Mouse (Mus musculus): ENCODE measurements at regions not wholly inside any gene's neighbourhood (a gene's known extent, or its start where the extent isn't known, plus 50 kb on each side); places are given as distances from the start of the nearest gene placed in this dataset.
A peak's percentile ranks its signal among the peaks of the same experiment; 100 is the strongest.

- no peak overlapping the region for H3K4me2 ChIP-seq
- H3K4me1 ChIP-seq: peaks cover 20% of the 10 kb centered on the region
- H3K27me3 ChIP-seq: no peaks in the 10 kb centered on the region
- 60% methylated on average over 4 of the region's 4 CpGs for WGBS
- no peaks in the 10 kb centered on the region for H3K36me3 ChIP-seq
- no peaks in the 10 kb centered on the region for H3K9me3 ChIP-seq
- ATAC-seq (ENCODE audit: borderline replicate concordance, extremely low read depth, low FRiP score, low TSS enrichment): no peak
- H3K4me3 ChIP-seq: no peak overlapping the region
- H3K9ac ChIP-seq: no peak overlapping the region
- H3K27ac ChIP-seq: peak overlapping the region; percentile 20; the same call in 1 of the 2 replicates
These were observed 154.7 kb upstream of the Id2 start for GRCm38 (mm10) chr12:25251411-25252171.

- Histone ChIP-seq H3K4me1 (peaks cover 22% of the 10 kb centered on the region), H3K9ac (no peak overlapping the region), H3K4me3 (no peak overlapping the region), H3K36me3 (no peaks in the 10 kb centered on the region), H3K27ac (peak overlapping the region; percentile 20; the same call in 1 of the 2 replicates), H3K9me3 (no peaks in the 10 kb centered on the region), H3K27me3 (no peaks in the 10 kb centered on the region), H3K4me2 (no peak overlapping the region)
- 56% methylated on average over 3 of the region's 3 CpGs for WGBS
- ATAC-seq (ENCODE audit: borderline replicate concordance, extremely low read depth, low FRiP score, low TSS enrichment): no peak
These were observed 153.9 kb upstream of the Id2 start for GRCm38 (mm10) chr12:25250881-25251280.

GRCm38 (mm10) chr12:25248681-25249366 lies 151.9 kb upstream of the Id2 start:
- H3K4me2 ChIP-seq: peak overlapping the region; percentile 20
- WGBS: 41% methylated on average over 13 of the region's 13 CpGs
- H3K27ac ChIP-seq: peak overlapping the region; percentile 54
- no peaks in the 10 kb centered on the region for H3K36me3 ChIP-seq
- H3K27me3 ChIP-seq: no peaks in the 10 kb centered on the region
- ATAC-seq (ENCODE audit: borderline replicate concordance, extremely low read depth, low FRiP score, low TSS enrichment): peak; percentile 33; the same call in 1 of the 2 replicates
- H3K4me3 ChIP-seq: no peak overlapping the region
- peaks cover 30% of the 10 kb centered on the region for H3K4me1 ChIP-seq
- no peak overlapping the region for H3K9ac ChIP-seq
- H3K9me3 ChIP-seq: no peaks in the 10 kb centered on the region

DNA sequence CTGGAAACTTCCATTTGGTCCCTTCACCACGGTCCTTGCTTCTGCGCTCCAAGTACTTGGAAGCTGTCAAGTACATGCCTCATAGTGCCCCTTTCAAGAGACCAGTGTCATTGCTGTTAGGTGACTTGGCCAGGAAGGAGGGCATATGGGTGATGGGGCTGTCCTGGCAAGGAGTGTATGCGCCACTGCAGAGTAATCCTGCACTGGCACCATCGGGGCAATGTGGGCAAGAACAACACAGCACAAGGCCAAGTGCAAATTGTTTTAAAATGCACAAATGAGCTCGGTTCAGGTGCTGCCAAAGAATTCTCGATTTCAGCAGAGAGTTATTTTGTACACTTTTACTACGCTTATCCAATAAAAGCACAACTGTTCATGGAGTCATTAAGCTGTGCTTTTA lies 149.6 kb upstream of the Id2 start:
- Histone ChIP-seq H3K4me3 (no peak overlapping the region), H3K9ac (no peak overlapping the region), H3K27me3 (no peaks in the 10 kb centered on the region), H3K4me2 (no peak overlapping the region), H3K4me1 (peaks cover 28% of the 10 kb centered on the region), H3K9me3 (no peaks in the 10 kb centered on the region), H3K36me3 (no peaks in the 10 kb centered on the region), H3K27ac (no peak overlapping the region)
- ATAC-seq (ENCODE audit: borderline replicate concordance, extremely low read depth, low FRiP score, low TSS enrichment): no peak
- WGBS: 84% methylated on average over 7 of the region's 7 CpGs

DNA sequence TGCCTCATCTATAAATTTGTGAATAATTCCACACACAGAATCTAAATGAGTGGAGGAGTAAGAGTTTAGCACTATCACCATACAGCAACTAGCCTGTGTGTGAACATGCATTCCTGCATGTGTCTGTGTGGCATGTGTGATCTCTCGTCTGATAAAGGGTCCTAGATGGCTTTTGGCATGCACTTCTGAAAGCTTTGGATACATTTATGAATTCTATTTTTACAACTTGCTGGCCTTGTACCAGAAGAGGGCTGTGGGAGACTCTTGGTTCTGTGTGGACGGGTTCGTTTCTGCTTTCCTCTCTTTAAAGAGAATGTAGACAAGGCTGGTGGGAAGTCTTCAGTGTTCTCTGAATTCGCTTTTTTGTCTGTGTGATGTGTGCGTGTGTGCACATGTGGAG lies 148.7 kb upstream of the Id2 start:
- no peak for ATAC-seq (ENCODE audit: borderline replicate concordance, extremely low read depth, low FRiP score, low TSS enrichment)
- no peak overlapping the region for H3K4me2 ChIP-seq
- no peaks in the 10 kb centered on the region for H3K36me3 ChIP-seq
- 0 out of 2 replicates have a peak overlapping the region, but pooled peaks have one; percentile 25 for H3K27ac ChIP-seq
- peaks cover 26% of the 10 kb centered on the region for H3K4me1 ChIP-seq
- H3K9ac ChIP-seq: no peak overlapping the region
- no peak overlapping the region for H3K4me3 ChIP-seq
- H3K27me3 ChIP-seq: no peaks in the 10 kb centered on the region
- no peaks in the 10 kb centered on the region for H3K9me3 ChIP-seq
- 52% methylated on average over 5 of the region's 5 CpGs for WGBS

GRCm38 (mm10) chr12:25245251-25245650 lies 148.3 kb upstream of the Id2 start:
- H3K9me3 ChIP-seq: no peaks in the 10 kb centered on the region
- H3K4me3 ChIP-seq: no peak overlapping the region
- no peaks in the 10 kb centered on the region for H3K27me3 ChIP-seq
- H3K4me2 ChIP-seq: no peak overlapping the region
- no peak for ATAC-seq (ENCODE audit: borderline replicate concordance, extremely low read depth, low FRiP score, low TSS enrichment)
- H3K36me3 ChIP-seq: no peaks in the 10 kb centered on the region
- H3K27ac ChIP-seq: 0 out of 2 replicates have a peak overlapping the region, but pooled peaks have one; percentile 25
- no peak overlapping the region for H3K9ac ChIP-seq
- WGBS: 55% methylated on average over 5 of the region's 5 CpGs
- H3K4me1 ChIP-seq: peaks cover 26% of the 10 kb centered on the region

GRCm38 (mm10) chr12:25244666-25245065 lies 147.7 kb upstream of the Id2 start:
- 85% methylated on average over 1 of the region's 1 CpGs for WGBS
- Histone ChIP-seq H3K4me3 (no peak overlapping the region), H3K36me3 (no peaks in the 10 kb centered on the region), H3K4me2 (no peak overlapping the region), H3K9ac (no peak overlapping the region), H3K9me3 (no peaks in the 10 kb centered on the region), H3K4me1 (peaks cover 29% of the 10 kb centered on the region), H3K27ac (no peak overlapping the region), H3K27me3 (no peaks in the 10 kb centered on the region)
- ATAC-seq (ENCODE audit: borderline replicate concordance, extremely low read depth, low FRiP score, low TSS enrichment): no peak

- 62% methylated on average over 1 of the region's 1 CpGs for WGBS
- no peak overlapping the region for H3K9ac ChIP-seq
- no peak overlapping the region for H3K4me2 ChIP-seq
- H3K27ac ChIP-seq: no peak overlapping the region
- no peaks in the 10 kb centered on the region for H3K27me3 ChIP-seq
- no peak for ATAC-seq (ENCODE audit: borderline replicate concordance, extremely low read depth, low FRiP score, low TSS enrichment)
- H3K4me3 ChIP-seq: no peak overlapping the region
- H3K9me3 ChIP-seq: no peaks in the 10 kb centered on the region
- peaks cover 21% of the 10 kb centered on the region for H3K4me1 ChIP-seq
- no peaks in the 10 kb centered on the region for H3K36me3 ChIP-seq
These were observed 147.0 kb upstream of the Id2 start for GRCm38 (mm10) chr12:25243901-25244300.

GRCm38 (mm10) chr12:25242369-25242768 lies 145.4 kb upstream of the Id2 start:
- Histone ChIP-seq H3K27me3 (no peaks in the 10 kb centered on the region), H3K36me3 (no peaks in the 10 kb centered on the region), H3K9ac (no peak overlapping the region), H3K4me2 (no peak overlapping the region), H3K27ac (no peak overlapping the region), H3K4me1 (peaks cover 13% of the 10 kb centered on the region), H3K4me3 (no peak overlapping the region), H3K9me3 (no peaks in the 10 kb centered on the region)
- WGBS: 57% methylated on average over 3 of the region's 3 CpGs
- no peak for ATAC-seq (ENCODE audit: borderline replicate concordance, extremely low read depth, low FRiP score, low TSS enrichment)

DNA sequence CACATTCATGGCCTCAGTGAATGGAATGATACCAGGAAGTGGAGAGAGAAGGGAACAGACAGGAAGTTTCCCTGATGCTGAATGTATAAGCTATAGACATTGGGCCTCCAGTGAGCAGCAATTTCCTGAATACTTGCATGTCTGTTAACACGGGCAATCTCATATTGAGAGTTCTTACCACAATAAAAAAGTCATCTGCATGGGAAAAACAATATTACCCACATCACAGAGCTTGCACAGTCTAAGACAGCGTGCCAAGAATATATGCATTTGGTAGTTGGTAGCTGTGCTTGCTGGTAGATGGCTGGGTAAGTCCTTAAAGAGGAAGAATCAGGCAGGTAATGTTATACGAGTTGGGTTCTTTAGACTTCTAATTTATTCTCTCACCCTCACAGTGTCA lies 144.7 kb upstream of the Id2 start:
- no peak overlapping the region for H3K4me3 ChIP-seq
- no peak overlapping the region for H3K4me2 ChIP-seq
- no peaks in the 10 kb centered on the region for H3K27me3 ChIP-seq
- no peak overlapping the region for H3K27ac ChIP-seq
- no peak overlapping the region for H3K9ac ChIP-seq
- no peaks in the 10 kb centered on the region for H3K9me3 ChIP-seq
- peaks cover 13% of the 10 kb centered on the region for H3K4me1 ChIP-seq
- WGBS: 76% methylated on average over 3 of the region's 3 CpGs
- no peak for ATAC-seq (ENCODE audit: borderline replicate concordance, extremely low read depth, low FRiP score, low TSS enrichment)
- H3K36me3 ChIP-seq: no peaks in the 10 kb centered on the region

DNA sequence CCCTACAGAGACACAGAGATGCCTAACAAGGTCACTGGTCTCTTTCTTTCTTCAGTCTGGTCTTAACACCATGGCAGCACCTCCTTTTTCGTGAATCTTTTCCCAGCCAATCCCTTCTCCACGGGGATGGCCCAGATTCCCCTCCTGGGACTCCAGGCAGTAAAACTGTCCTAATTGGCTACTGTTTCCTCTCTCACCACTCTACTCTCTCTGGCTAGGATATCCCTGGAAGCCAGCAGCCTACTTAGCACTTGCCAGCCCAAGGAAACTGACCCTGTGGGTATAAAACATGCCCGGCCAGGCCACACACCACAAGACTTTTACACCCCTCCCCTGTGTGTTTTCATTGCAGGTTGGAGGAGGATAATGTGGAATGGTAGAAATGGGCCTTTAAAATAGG lies 143.9 kb upstream of the Id2 start:
- peaks cover 10% of the 10 kb centered on the region for H3K4me1 ChIP-seq

DNA sequence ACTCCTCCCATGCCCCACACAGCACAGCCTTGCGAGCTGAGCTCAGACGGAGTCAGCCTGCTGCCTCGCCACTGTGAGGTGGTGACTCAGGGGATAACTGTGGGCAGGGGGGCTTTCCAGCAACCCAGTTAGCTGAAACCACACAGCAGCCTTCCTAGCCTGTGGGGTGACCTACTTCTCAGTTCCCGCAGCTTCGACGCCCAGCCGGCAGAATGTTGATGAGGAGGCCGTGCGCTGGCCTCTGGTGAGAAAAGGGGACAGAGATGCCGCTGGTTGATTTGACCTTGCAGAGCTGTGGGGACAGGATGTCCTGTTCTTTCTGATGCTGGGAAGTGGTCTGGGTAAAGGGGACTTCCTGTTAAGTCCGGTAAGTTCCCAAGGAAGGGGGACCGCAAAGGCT lies 143.2 kb upstream of the Id2 start:
- Histone ChIP-seq H3K4me1 (peaks cover 8% of the 10 kb centered on the region), H3K9me3 (no peaks in the 10 kb centered on the region), H3K4me3 (no peak overlapping the region), H3K27me3 (no peaks in the 10 kb centered on the region), H3K4me2 (no peak overlapping the region), H3K27ac (no peak overlapping the region), H3K36me3 (no peaks in the 10 kb centered on the region), H3K9ac (no peak overlapping the region)
- WGBS: 50% methylated on average over 12 of the region's 12 CpGs
- ATAC-seq (ENCODE audit: borderline replicate concordance, extremely low read depth, low FRiP score, low TSS enrichment): no peak

More for the DNA sequence above, 143.9 kb upstream of the Id2 start:
- Histone ChIP-seq H3K9me3 (no peaks in the 10 kb centered on the region), H3K36me3 (no peaks in the 10 kb centered on the region), H3K4me3 (no peak overlapping the region), H3K4me2 (no peak overlapping the region), H3K27me3 (no peaks in the 10 kb centered on the region), H3K9ac (no peak overlapping the region), H3K27ac (no peak overlapping the region)
- ATAC-seq (ENCODE audit: borderline replicate concordance, extremely low read depth, low FRiP score, low TSS enrichment): no peak
- 76% methylated on average over 3 of the region's 3 CpGs for WGBS
